Mouse (Mus musculus) lung, embryonic 16.5 days (tissue): ENCODE measurements around the gene Tspan17. TPM values are rescaled to one million over a fixed set of nuclear protein-coding genes. Genes with fewer than 3 reads are reported as not detected.

ENCODE experiments used
- ATAC-seq: fragments of 200-750 bp; cut with Nextera tagmentation; 2 replicates; pipeline ENCODE4 v1.8.0; 2017; ENCODE audit warnings: low read depth, mild to moderate bottlenecking, moderate library complexity
- H3K27ac ChIP-seq: fragments of 300-500 bp; sonication (generic); 2 replicates; pipeline ENCODE4 v1.5.1; 2014; ENCODE audit warnings: mild to moderate bottlenecking, control low read depth, low read length
- H3K27me3 ChIP-seq: fragments of 300-500 bp; sonication (generic); 2 replicates; pipeline ENCODE4 v1.6.1; 2014; ENCODE audit warnings: low read depth, low read length, mixed read lengths; ENCODE audit not compliant: control insufficient read depth, insufficient read depth
- H3K36me3 ChIP-seq: fragments of 300-500 bp; sonication (generic); 2 replicates; pipeline ENCODE4 v1.6.1; 2014; ENCODE audit warnings: low read length; ENCODE audit not compliant: control insufficient read depth, insufficient read depth
- H3K4me1 ChIP-seq: fragments of 300-500 bp; sonication (generic); replicated peaks from 2 replicates; pipeline ENCODE4 v1.6.1; 2014; ENCODE audit warnings: low read length, mixed read lengths; ENCODE audit not compliant: control insufficient read depth, insufficient read depth
- H3K4me2 ChIP-seq: fragments of 300-500 bp; sonication (generic); 2 replicates; pipeline ENCODE4 v1.6.1; 2014; ENCODE audit warnings: low read depth, low read length, control low read depth
- H3K4me3 ChIP-seq: fragments of 300-500 bp; sonication (generic); 2 replicates; pipeline ENCODE4 v1.5.1; 2014; ENCODE audit warnings: mild to moderate bottlenecking, low read length, control low read depth
- H3K9ac ChIP-seq: fragments of 300-500 bp; sonication (generic); 2 replicates; pipeline ENCODE4 v1.6.1; 2014; ENCODE audit warnings: low read length, control low read depth
- H3K9me3 ChIP-seq: fragments of 300-500 bp; sonication (generic); 2 replicates; pipeline ENCODE4 v1.6.1; 2016; ENCODE audit warnings: low read length; ENCODE audit not compliant: control insufficient read depth
- WGBS: fragments of 180-500 bp; shearing (Covaris S2); extraction: QIAGEN DNeasy Blood & Tissue Kit; methylation state at CpG from one replicate; pipeline ENCODE4 v1.1.7; 2014; 5-methylcytosine and 5-hydroxymethylcytosine counted together
- polyA plus RNA-seq: library from polyadenylated mRNA; unstranded; fragments of >200 nt; fragmentation: Nextera tagmentation; extraction: Ambion mirVana; gene quantifications from 2 replicates; pipeline ENCODE4 v1.2.1, GENCODE M21; 2015

The Tspan17 gene
- polyA plus RNA-seq, 1 experiment from 2014 or later, result 21.0 TPM

- H3K4me2 ChIP-seq, result no peak overlapping the region
- no peak for ATAC-seq
- H3K4me1 ChIP-seq, result peaks cover 11% of the 10 kb centered on the region
- H3K9me3 ChIP-seq, result no peaks in the 10 kb centered on the region
- H3K4me3 ChIP-seq, result no peak overlapping the region
- 48% methylated on average over 8 of the region's 8 CpGs for WGBS
- H3K27ac ChIP-seq, result no peak overlapping the region
- no peaks in the 10 kb centered on the region for H3K36me3 ChIP-seq
- no peak overlapping the region for H3K9ac ChIP-seq
- H3K27me3 ChIP-seq, result peaks cover 36% of the 10 kb centered on the region
Measured at GRCm38 (mm10) chr13:54760164-54760795, 28.9 kb upstream of the Tspan17 start.

- 75% methylated on average over 7 of the region's 7 CpGs for WGBS
- Histone ChIP-seq H3K4me1 (peaks cover 11% of the 10 kb centered on the region), H3K27me3 (peaks cover 42% of the 10 kb centered on the region)
Measured at GRCm38 (mm10) chr13:54760906-54761305, 28.3 kb upstream of the Tspan17 start.

GRCm38 (mm10) chr13:54765281-54766191 lies 23.6 kb upstream of the Tspan17 start:
- peak overlapping the region; percentile 29 for H3K4me2 ChIP-seq
- H3K9ac ChIP-seq, result no peak overlapping the region
- H3K9me3 ChIP-seq, result no peaks in the 10 kb centered on the region
- peaks cover 45% of the 10 kb centered on the region for H3K27me3 ChIP-seq
- ATAC-seq, result no peak
- 4% methylated on average over 44 of the region's 44 CpGs for WGBS
- H3K4me1 ChIP-seq, result no peaks in the 10 kb centered on the region
- no peaks in the 10 kb centered on the region for H3K36me3 ChIP-seq
- peak overlapping the region; percentile 23; the same call in 1 of the 2 replicates for H3K4me3 ChIP-seq
- no peak overlapping the region for H3K27ac ChIP-seq

More at GRCm38 (mm10) chr13:54760906-54761305, 28.3 kb upstream of the Tspan17 start:
- H3K36me3 ChIP-seq, result no peaks in the 10 kb centered on the region
- H3K4me3 ChIP-seq, result no peak overlapping the region
- no peak overlapping the region for H3K27ac ChIP-seq
- no peaks in the 10 kb centered on the region for H3K9me3 ChIP-seq
- no peak overlapping the region for H3K9ac ChIP-seq
- ATAC-seq, result no peak
- no peak overlapping the region for H3K4me2 ChIP-seq

GRCm38 (mm10) chr13:54766192-54766768 lies 22.9 kb upstream of the Tspan17 start, which contains the start of gene Sncb:
Gene Sncb (minus strand): TSS chr13:54766595.
- Histone ChIP-seq H3K9me3 (no peaks in the 10 kb centered on the region), H3K4me1 (no peaks in the 10 kb centered on the region), H3K9ac (no peak within 1 kb of the TSS), H3K4me2 (peak within 1 kb of the TSS; percentile 29), H3K27me3 (peaks cover 45% of the 10 kb centered on the region), H3K27ac (no peak within 1 kb of the TSS), H3K4me3 (peak within 1 kb of the TSS; percentile 23; the same call in 1 of the 2 replicates), H3K36me3 (no peaks in the 10 kb centered on the region)
- 2% methylated on average over 35 of the region's 35 CpGs for WGBS
- ATAC-seq, result peak; percentile 62

- Histone ChIP-seq H3K4me1 (no peaks in the 10 kb centered on the region), H3K9me3 (no peaks in the 10 kb centered on the region), H3K36me3 (no peaks in the 10 kb centered on the region), H3K4me3 (no peak overlapping the region), H3K27me3 (peaks cover 45% of the 10 kb centered on the region), H3K27ac (no peak overlapping the region), H3K4me2 (no peak overlapping the region), H3K9ac (no peak overlapping the region)
- 74% methylated on average over 4 of the region's 4 CpGs for WGBS
- ATAC-seq, result no peak
Measured at GRCm38 (mm10) chr13:54767012-54767411, 22.2 kb upstream of the Tspan17 start.

GRCm38 (mm10) chr13:54780592-54780991 lies 8.6 kb upstream of the Tspan17 start:
- Histone ChIP-seq H3K27me3 (no peaks in the 10 kb centered on the region), H3K9ac (no peak overlapping the region), H3K4me1 (no peaks in the 10 kb centered on the region), H3K4me3 (no peak overlapping the region), H3K9me3 (no peaks in the 10 kb centered on the region), H3K27ac (no peak overlapping the region), H3K36me3 (no peaks in the 10 kb centered on the region), H3K4me2 (no peak overlapping the region)
- 69% methylated on average over 3 of the region's 3 CpGs for WGBS
- ATAC-seq, result no peak

- no peaks in the 10 kb centered on the region for H3K9me3 ChIP-seq
- no peak for ATAC-seq
- H3K4me2 ChIP-seq, result no peak overlapping the region
- WGBS, result 82% methylated on average over 3 of the region's 3 CpGs
- no peaks in the 10 kb centered on the region for H3K4me1 ChIP-seq
- no peaks in the 10 kb centered on the region for H3K27me3 ChIP-seq
- H3K4me3 ChIP-seq, result no peak overlapping the region
- H3K9ac ChIP-seq, result no peak overlapping the region
- no peak overlapping the region for H3K27ac ChIP-seq
- no peaks in the 10 kb centered on the region for H3K36me3 ChIP-seq
Measured at GRCm38 (mm10) chr13:54781086-54781485, 8.1 kb upstream of the Tspan17 start.

- no peak overlapping the region for H3K9ac ChIP-seq
- WGBS, result 41% methylated on average over 2 of the region's 2 CpGs
- ATAC-seq, result no peak
Measured at GRCm38 (mm10) chr13:54783235-54783634, 5.9 kb upstream of the Tspan17 start.

GRCm38 (mm10) chr13:54783698-54784097 lies 5.5 kb upstream of the Tspan17 start, which contains the start of gene Eif4e1b:
Gene Eif4e1b (plus strand): TSS chr13:54783998.
- Histone ChIP-seq H3K27me3 (no peaks in the 10 kb centered on the region), H3K27ac (no peak within 1 kb of the TSS), H3K4me3 (no peak within 1 kb of the TSS), H3K4me1 (no peaks in the 10 kb centered on the region), H3K9me3 (no peaks in the 10 kb centered on the region), H3K4me2 (no peak within 1 kb of the TSS), H3K9ac (no peak within 1 kb of the TSS), H3K36me3 (no peaks in the 10 kb centered on the region)
- no peak for ATAC-seq
- 79% methylated on average over 4 of the region's 4 CpGs for WGBS

More at GRCm38 (mm10) chr13:54783235-54783634, 5.9 kb upstream of the Tspan17 start:
- H3K27me3 ChIP-seq, result no peaks in the 10 kb centered on the region
- H3K36me3 ChIP-seq, result no peaks in the 10 kb centered on the region
- no peaks in the 10 kb centered on the region for H3K9me3 ChIP-seq
- H3K4me1 ChIP-seq, result no peaks in the 10 kb centered on the region
- no peak overlapping the region for H3K27ac ChIP-seq
- H3K4me2 ChIP-seq, result no peak overlapping the region
- no peak overlapping the region for H3K4me3 ChIP-seq
